Mouse (Mus musculus): ENCODE data around the gene Adarb1. TPM values are rescaled to one million over a fixed set of nuclear protein-coding genes. Genes with fewer than 3 reads are reported as not detected.

The Adarb1 gene
- total RNA-seq, 2 experiments from 2014 or later: 6.6 to 8.9 TPM

- TF ChIP-seq CTCF (IDR thresholded peaks at IDR 0.05): no peak
- no peak overlapping the region for H3K27ac ChIP-seq
- DNase-seq: no peak
- intact Hi-C loops (cut with DNase I): no loop called here
- H3K4me3 ChIP-seq: no peak overlapping the region
These were observed 93.4 kb downstream of the Adarb1 start for GRCm38 (mm10) chr10:77324716-77325115.

- H3K4me3 ChIP-seq: no peak overlapping the region
- intact Hi-C loops (cut with DNase I): no loop called here
- H3K27ac ChIP-seq: no peak overlapping the region
- TF ChIP-seq CTCF (IDR thresholded peaks at IDR 0.05): no peak
- DNase-seq: no peak
These were observed 96.5 kb downstream of the Adarb1 start for GRCm38 (mm10) chr10:77321611-77322010.

- intact Hi-C loops (cut with DNase I): no loop called here
- TF ChIP-seq CTCF (IDR thresholded peaks at IDR 0.05): no peak
- no peak overlapping the region for H3K4me3 ChIP-seq
- H3K27ac ChIP-seq: no peak overlapping the region
- no peak for DNase-seq
These were observed 97.1 kb downstream of the Adarb1 start for GRCm38 (mm10) chr10:77321001-77321400.

GRCm38 (mm10) chr10:77315682-77316081 lies 102.4 kb downstream of the Adarb1 start:
- intact Hi-C loops (cut with DNase I): no loop called here
- H3K4me3 ChIP-seq: no peak overlapping the region
- H3K27ac ChIP-seq: no peak overlapping the region
- TF ChIP-seq CTCF (IDR thresholded peaks at IDR 0.05): no peak
- DNase-seq: no peak

- H3K4me3 ChIP-seq: no peak overlapping the region
- no peak for DNase-seq
- no peak for TF ChIP-seq CTCF (IDR thresholded peaks at IDR 0.05)
- no peak overlapping the region for H3K27ac ChIP-seq
- intact Hi-C loops (cut with DNase I): no loop called here
These were observed 103.3 kb downstream of the Adarb1 start for GRCm38 (mm10) chr10:77314711-77315266.

- Histone ChIP-seq H3K4me3 (no peak overlapping the region), H3K27ac (no peak overlapping the region)
- no peak for DNase-seq
- intact Hi-C loops (cut with DNase I): no loop called here
- TF ChIP-seq CTCF (IDR thresholded peaks at IDR 0.05): no peak
These were observed 109.1 kb downstream of the Adarb1 start for GRCm38 (mm10) chr10:77308978-77309377.

GRCm38 (mm10) chr10:77305766-77306165 lies 112.3 kb downstream of the Adarb1 start:
- H3K4me3 ChIP-seq: no peak overlapping the region

GRCm38 (mm10) chr10:77304840-77305533 lies 113.1 kb downstream of the Adarb1 start:
- intact Hi-C loops (cut with DNase I): no loop called here
- Histone ChIP-seq H3K4me3 (no peak overlapping the region), H3K27ac (no peak overlapping the region)
- no peak for DNase-seq
- no peak for TF ChIP-seq CTCF (IDR thresholded peaks at IDR 0.05)

More at GRCm38 (mm10) chr10:77305766-77306165, 112.3 kb downstream of the Adarb1 start:
- no peak overlapping the region for H3K27ac ChIP-seq
- no peak for DNase-seq
- intact Hi-C loops (cut with DNase I): no loop called here
- TF ChIP-seq CTCF (IDR thresholded peaks at IDR 0.05): no peak

- intact Hi-C loops (cut with DNase I): no loop called here
These were observed 113.7 kb downstream of the Adarb1 start for GRCm38 (mm10) chr10:77304362-77304761.

GRCm38 (mm10) chr10:77300934-77301297 lies 117.2 kb downstream of the Adarb1 start:
- intact Hi-C loops (cut with DNase I): no loop called here
- Histone ChIP-seq H3K4me3 (no peak overlapping the region), H3K27ac (no peak overlapping the region)
- no peak for DNase-seq
- no peak for TF ChIP-seq CTCF (IDR thresholded peaks at IDR 0.05)

More at GRCm38 (mm10) chr10:77304362-77304761, 113.7 kb downstream of the Adarb1 start:
- no peak for TF ChIP-seq CTCF (IDR thresholded peaks at IDR 0.05)
- no peak for DNase-seq
- H3K4me3 ChIP-seq: no peak overlapping the region
- H3K27ac ChIP-seq: no peak overlapping the region

- intact Hi-C loops (cut with DNase I): no loop called here
- no peak for TF ChIP-seq CTCF (IDR thresholded peaks at IDR 0.05)
- DNase-seq: no peak
- Histone ChIP-seq H3K27ac (no peak overlapping the region), H3K4me3 (no peak overlapping the region)
These were observed 117.7 kb downstream of the Adarb1 start for GRCm38 (mm10) chr10:77300237-77300933.

- TF ChIP-seq CTCF (IDR thresholded peaks at IDR 0.05): no peak
- DNase-seq: no peak
- Histone ChIP-seq H3K4me3 (no peak overlapping the region), H3K27ac (no peak overlapping the region)
- intact Hi-C loops (cut with DNase I): no loop called here
These were observed 118.9 kb downstream of the Adarb1 start for GRCm38 (mm10) chr10:77299194-77299593.

GRCm38 (mm10) chr10:77298621-77299020 lies 119.4 kb downstream of the Adarb1 start:
- no peak for DNase-seq
- intact Hi-C loops (cut with DNase I): no loop called here
- H3K27ac ChIP-seq: no peak overlapping the region
- TF ChIP-seq CTCF (IDR thresholded peaks at IDR 0.05): no peak
- H3K4me3 ChIP-seq: no peak overlapping the region
